Mouse (Mus musculus): ENCODE data around the gene Sf3b3.
A peak's percentile ranks its signal among the peaks of the same experiment; 100 is the strongest.

DNA sequence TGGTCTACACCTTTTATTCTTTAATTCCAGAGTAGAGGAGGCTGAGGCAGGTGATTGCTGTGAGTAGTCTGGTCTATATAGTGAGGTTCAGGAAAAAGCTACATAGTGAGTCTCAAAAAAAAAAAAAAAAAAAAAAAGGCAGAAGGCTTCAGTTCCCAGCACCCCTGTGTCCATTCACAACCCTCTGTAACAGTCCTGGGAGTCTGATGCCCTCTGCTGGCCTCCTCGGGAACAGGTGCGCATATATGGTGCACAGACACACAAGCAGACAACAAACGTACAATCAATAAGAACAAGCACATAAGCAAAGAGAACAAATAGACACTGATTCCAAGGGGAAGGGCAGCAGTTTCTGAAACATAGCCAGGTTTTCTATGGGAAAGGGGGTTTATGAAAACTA is 70.3 kb downstream of the Sf3b3 start:
- TF ChIP-seq POLR2A (IDR thresholded peaks at IDR 0.05; ENCODE audit: extremely low read depth, insufficient read depth, low read length) (no peak), CTCF (IDR thresholded peaks at IDR 0.05; ENCODE audit: low read depth, low read length) (0 out of 2 replicates have a peak, but pooled peaks have one; percentile 4)

Data from liver, adult 2 months (tissue).